Mouse (Mus musculus): ENCODE data around the gene Alox8.

- TF ChIP-seq POLR2A (IDR thresholded peaks at IDR 0.05; ENCODE audit: borderline replicate concordance, insufficient read depth, low read length) (no peak), CTCF (IDR thresholded peaks at IDR 0.05; ENCODE audit: borderline replicate concordance, insufficient read depth, low read depth, low read length) (no peak)
Observed at GRCm38 (mm10) chr11:69147546-69147945, 50.1 kb downstream of the Alox8 start.
